Mouse (Mus musculus) brain, embryonic 14.5 days (tissue): ENCODE measurements at regions not wholly inside any gene's neighbourhood (a gene's known extent, or its start where the extent isn't known, plus 50 kb on each side); places are given as distances from the start of the nearest gene placed in this dataset.

Experiments used
- CTCF ChIP-seq: fragments of 200-500 bp; IDR thresholded peaks from 2 replicates; pipeline ENCODE4 v1.5.1; 2012; ENCODE audit warnings: inconsistent platforms, mild to moderate bottlenecking, moderate library complexity, borderline replicate concordance; ENCODE audit not compliant: insufficient read depth, insufficient read length; ENCODE audit errors: extremely low read depth
- POLR2A ChIP-seq: fragments of 200-500 bp; IDR thresholded peaks from 2 replicates; pipeline ENCODE4 v1.6.1; 2012; ENCODE audit warnings: mild to moderate bottlenecking, inconsistent platforms, borderline replicate concordance; ENCODE audit not compliant: poor library complexity, insufficient read depth, insufficient read length, severe bottlenecking; ENCODE audit errors: extremely low read depth

GRCm38 (mm10) chr10:17237463-17237862 lies 485.6 kb upstream of the Cited2 start:
- no peak for TF ChIP-seq POLR2A
- no peak for TF ChIP-seq CTCF
